Mouse (Mus musculus): Measurements from ENCODE around the gene Fam241b. TPM values are rescaled to one million over a fixed set of nuclear protein-coding genes. Genes with fewer than 3 reads are reported as not detected.
A peak's percentile ranks its signal among the peaks of the same experiment; 100 is the strongest.
"Not testable (repeated sequence)": the region's sequence is repeated elsewhere in the genome, so short reads cannot be mapped to it uniquely, and the experiment has no call there.

The Fam241b gene
- total RNA-seq, 2 experiments from 2014 or later, result 0.52 to 0.70 TPM

- DNase-seq, result no peak
Observed at GRCm38 (mm10) chr10:62128316-62128951, 15.3 kb downstream of the Fam241b start.

- DNase-seq, result no peak
Observed at GRCm38 (mm10) chr10:62127711-62128231, 15.9 kb downstream of the Fam241b start.

- no peak for DNase-seq
Observed at GRCm38 (mm10) chr10:62127137-62127536, 16.6 kb downstream of the Fam241b start.

DNA sequence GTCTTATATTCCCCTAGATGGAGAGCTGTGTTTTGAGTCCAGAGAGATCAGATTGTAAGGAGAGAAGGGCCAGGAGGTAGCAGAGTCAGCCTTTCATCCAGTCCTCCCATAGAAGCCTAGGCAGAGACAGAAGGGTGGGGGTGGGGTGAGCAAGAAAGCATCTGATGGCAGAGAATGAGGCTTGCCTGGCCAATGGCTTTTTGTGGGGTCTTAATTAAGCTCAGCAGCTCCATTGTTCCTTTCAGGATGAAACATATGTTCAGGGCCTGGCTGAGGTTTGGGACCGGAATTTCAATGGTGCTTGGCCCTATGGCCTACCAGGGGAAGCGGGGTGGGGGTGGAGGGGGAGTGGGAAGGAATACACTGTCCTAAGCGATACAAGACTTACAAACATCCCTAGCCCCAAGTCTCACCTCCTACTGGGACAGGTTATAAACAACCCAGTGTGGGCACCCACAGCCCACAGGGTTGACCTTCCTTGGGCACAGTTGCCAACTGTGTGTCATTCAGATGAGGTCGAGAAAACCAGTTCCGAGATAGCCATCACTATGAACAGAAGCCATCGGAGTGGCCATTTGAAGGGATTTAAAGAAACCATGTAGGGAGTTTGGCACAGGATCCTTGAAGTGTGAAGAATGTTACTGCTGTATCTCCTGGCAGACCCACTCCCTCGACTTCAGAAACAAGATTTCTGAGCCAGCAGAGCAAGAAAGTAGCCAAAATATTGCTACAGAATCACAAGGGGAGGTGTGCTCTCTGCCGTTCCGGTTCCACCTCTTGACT lies 29.7 kb downstream of the Fam241b start:
- DNase-seq, result no peak

DNA sequence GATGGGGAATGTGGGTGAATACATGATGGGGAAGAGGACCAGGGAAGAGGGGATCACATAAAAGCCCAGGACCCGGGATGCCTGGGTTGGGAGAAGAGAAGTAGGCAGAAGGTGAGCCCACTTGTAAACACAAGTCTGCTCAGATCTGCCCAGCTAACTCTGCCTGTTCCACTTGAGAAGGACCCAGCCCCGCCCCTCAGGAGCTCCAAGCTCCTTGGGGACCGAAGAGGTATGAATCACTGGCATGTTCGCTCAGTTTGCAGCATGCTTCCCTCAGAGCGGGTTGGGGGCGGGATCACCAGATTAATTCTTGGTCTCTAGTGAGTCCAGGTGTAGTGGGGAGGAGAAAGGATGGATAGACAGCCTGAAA lies 32.5 kb downstream of the Fam241b start:
- DNase-seq, result no peak

- peak; percentile 86 for DNase-seq
Observed at GRCm38 (mm10) chr10:62110504-62111206, 33.1 kb downstream of the Fam241b start.

DNA sequence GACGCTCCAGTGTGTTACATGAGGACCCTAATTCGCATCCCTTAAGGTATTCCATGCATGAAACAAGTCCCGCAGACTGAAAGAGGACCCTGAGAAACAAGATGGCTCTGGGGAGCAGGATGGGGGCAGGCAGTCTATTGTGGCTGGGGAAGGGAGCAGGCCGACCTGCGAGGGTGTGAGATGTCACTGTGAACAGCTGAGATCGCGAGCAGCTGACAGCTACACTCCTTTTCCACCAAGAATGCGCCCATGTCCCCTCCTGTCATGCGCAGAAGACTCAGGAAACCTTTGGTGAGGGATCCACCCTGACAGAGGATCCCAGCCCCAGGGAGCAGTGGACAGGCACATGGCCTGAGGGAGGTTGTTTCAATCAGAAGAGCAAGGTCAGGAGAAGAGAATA lies 36.7 kb downstream of the Fam241b start:
- DNase-seq, result no peak

GRCm38 (mm10) chr10:62104835-62105576 lies 38.7 kb downstream of the Fam241b start:
- DNase-seq, result peak; percentile 65

DNA sequence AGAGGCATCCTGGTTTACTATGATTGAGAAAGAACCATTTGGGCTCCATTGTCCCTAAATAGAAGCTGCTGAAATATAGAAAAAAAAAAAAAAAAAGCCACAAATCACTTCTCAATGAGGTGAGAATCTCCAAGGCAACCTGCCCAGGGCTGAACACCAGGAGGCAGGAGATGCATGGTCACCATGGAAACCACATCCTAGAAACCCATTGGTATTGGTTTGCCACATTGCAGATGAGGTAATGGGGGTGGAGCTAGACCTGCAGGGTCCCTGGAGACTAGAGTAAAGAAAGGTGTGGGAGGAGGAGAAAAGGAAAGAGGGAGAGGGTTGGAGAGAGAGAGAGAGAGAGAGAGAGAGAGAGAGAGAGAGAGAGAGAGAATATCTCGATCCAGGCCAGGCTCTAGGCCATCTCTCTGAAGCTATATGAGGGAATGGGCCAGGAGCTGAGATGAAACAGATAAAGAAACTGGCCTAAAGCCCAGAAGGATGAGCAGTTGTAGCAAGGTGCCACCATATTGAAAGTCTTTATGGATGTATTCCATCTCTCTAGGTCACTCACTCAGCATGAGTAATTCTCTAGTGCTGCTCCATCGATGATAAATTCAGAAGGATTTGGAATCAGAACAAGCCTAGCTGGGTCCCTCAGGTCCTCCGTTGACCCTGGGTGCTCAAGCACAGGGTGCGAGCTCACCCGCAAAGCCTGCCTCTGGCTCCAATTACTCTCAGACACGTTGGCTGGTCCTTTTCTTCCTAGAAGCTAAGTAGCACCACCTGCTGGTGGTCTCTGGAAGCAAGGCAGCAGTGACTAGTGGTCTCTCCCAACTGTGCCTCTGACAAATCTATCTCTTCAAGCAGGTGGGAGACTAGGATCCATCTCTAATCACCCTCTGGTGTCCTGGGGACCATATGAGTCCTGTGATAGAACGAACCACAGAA lies 41.9 kb downstream of the Fam241b start:
- DNase-seq, result peak; percentile 83

DNA sequence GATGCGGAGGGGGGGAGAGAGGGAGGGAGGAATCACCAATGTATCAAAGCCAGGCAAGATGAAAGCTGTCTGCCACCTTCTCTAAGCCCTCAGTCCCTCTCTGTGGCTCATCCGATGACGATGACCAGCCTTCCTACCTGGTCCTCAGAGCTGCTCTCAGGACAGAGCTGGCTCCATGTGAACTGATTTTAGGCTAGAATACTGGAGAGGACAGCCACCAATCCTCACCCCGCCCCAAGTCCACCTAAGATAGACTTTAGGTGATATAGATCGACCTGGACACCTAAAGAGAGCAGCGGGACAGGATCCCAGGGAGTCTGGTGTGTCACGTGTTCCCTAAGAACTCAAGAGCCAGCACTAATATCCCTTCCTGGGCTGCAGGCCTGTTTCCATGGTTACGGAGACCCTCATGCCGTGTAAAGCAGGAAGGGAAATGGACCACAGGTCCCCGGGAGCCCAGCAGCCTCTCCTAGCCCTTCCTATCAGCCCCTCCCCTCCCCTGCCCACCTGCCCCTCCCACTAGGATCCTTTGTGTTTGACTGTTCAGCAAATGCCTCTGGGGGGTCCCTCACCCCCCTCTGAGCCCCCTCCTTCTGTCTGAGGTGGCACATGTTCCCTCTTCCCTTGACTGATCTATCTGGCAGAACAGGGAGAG lies 43.8 kb downstream of the Fam241b start:
- no peak for DNase-seq

GRCm38 (mm10) chr10:62094401-62094800 lies 49.3 kb downstream of the Fam241b start:
- no peak for DNase-seq

- no peak for DNase-seq
Observed at GRCm38 (mm10) chr10:62093903-62094302, 49.8 kb downstream of the Fam241b start.

- no peak for DNase-seq
Observed at GRCm38 (mm10) chr10:62089486-62089885, 54.2 kb downstream of the Fam241b start.

GRCm38 (mm10) chr10:62089071-62089470 lies 54.6 kb downstream of the Fam241b start:
- DNase-seq, result no peak

- DNase-seq, result no peak
Observed at GRCm38 (mm10) chr10:62088411-62088810, 55.3 kb downstream of the Fam241b start.

GRCm38 (mm10) chr10:62086826-62087225 lies 56.9 kb downstream of the Fam241b start:
- DNase-seq, result no peak

- DNase-seq, result no peak
Observed at GRCm38 (mm10) chr10:62086044-62086443, 57.7 kb downstream of the Fam241b start.

GRCm38 (mm10) chr10:62076248-62077134 lies 67.2 kb downstream of the Fam241b start:
- no peak for DNase-seq

DNA sequence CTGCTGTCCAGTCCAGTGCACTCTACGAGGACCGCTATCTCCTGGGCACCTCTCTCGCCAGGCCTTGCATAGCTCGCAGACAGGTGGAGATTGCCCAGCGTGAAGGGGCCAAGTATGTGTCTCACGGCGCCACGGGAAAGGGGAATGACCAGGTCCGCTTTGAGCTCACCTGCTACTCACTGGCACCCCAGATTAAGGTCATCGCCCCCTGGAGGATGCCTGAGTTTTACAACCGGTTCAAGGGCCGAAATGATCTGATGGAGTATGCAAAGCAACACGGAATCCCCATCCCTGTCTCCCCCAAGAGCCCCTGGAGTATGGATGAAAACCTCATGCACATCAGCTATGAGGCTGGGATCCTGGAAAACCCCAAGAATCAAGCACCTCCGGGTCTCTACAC lies 72.4 kb downstream of the Fam241b start:
- DNase-seq, result not testable (repeated sequence)

All from gastrocnemius, postnatal 10 days (tissue).